Mouse (Mus musculus): ENCODE results near the gene Atp8b2. TPM values are rescaled to one million over a fixed set of nuclear protein-coding genes. Genes with fewer than 3 reads are reported as not detected.

Atp8b2 gene
- polyA plus RNA-seq, 1 experiment from 2014 or later: 10.3 TPM

- Histone ChIP-seq H3K4me3 (no peak overlapping the region), H3K4me1 (no peaks in the 10 kb centered on the region), H3K27ac (replicated peaks) (no peak overlapping the region), H3K9me3 (no peaks in the 10 kb centered on the region), H3K4me2 (no peak overlapping the region), H3K27me3 (replicated peaks) (no peaks in the 10 kb centered on the region; the same call in 1 of the 2 replicates), H3K9ac (no peak overlapping the region), H3K36me3 (no peaks in the 10 kb centered on the region)
- no peak for ATAC-seq (ENCODE audit: extremely low read depth, insufficient number of reproducible peaks, low FRiP score, low TSS enrichment)
Measured at GRCm38 (mm10) chr3:89976859-89977258, 13.6 kb upstream of the Atp8b2 start.

GRCm38 (mm10) chr3:89968509-89968908 lies 5.2 kb upstream of the Atp8b2 start:
- Histone ChIP-seq H3K4me3 (no peak overlapping the region), H3K9ac (no peak overlapping the region), H3K4me2 (no peak overlapping the region), H3K36me3 (0 out of 2 replicates have a peak, but pooled peaks cover 5% of the 10 kb centered on the region), H3K27ac (replicated peaks) (no peak overlapping the region), H3K9me3 (no peaks in the 10 kb centered on the region), H3K27me3 (replicated peaks) (no peaks in the 10 kb centered on the region), H3K4me1 (peaks cover 21% of the 10 kb centered on the region)
- WGBS: 47% methylated on average over 7 of the region's 7 CpGs
- ATAC-seq (ENCODE audit: extremely low read depth, insufficient number of reproducible peaks, low FRiP score, low TSS enrichment): no peak

DNA sequence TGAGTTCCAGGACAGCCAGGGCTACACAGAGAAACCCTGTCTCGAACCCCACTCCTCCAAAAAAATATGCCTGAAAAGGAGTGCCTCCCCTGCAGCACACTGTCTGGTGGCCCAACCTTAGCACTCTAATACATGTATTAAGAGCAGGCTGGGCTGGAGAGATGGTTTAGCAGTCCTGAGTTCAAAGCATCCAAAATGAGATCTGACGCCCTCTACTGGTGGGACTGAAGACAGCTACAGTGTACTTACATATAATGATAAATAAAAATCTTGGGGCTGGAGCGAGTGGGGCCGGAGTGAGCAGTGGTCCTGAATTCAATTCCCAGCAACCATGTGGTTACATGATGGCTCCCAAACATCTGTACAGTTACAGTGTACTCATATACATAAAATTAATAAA lies 3.6 kb upstream of the Atp8b2 start:
- 0 out of 2 replicates have a peak, but pooled peaks cover 5% of the 10 kb centered on the region for H3K36me3 ChIP-seq
- H3K9ac ChIP-seq: no peak overlapping the region
- H3K4me2 ChIP-seq: no peak overlapping the region
- WGBS: 69% methylated on average over 4 of the region's 4 CpGs
- H3K27ac ChIP-seq (replicated peaks): no peak overlapping the region
- H3K9me3 ChIP-seq: no peaks in the 10 kb centered on the region
- ATAC-seq (ENCODE audit: extremely low read depth, insufficient number of reproducible peaks, low FRiP score, low TSS enrichment): no peak
- no peaks in the 10 kb centered on the region for H3K27me3 ChIP-seq (replicated peaks)
- H3K4me3 ChIP-seq: no peak overlapping the region
- H3K4me1 ChIP-seq: peaks cover 25% of the 10 kb centered on the region

DNA sequence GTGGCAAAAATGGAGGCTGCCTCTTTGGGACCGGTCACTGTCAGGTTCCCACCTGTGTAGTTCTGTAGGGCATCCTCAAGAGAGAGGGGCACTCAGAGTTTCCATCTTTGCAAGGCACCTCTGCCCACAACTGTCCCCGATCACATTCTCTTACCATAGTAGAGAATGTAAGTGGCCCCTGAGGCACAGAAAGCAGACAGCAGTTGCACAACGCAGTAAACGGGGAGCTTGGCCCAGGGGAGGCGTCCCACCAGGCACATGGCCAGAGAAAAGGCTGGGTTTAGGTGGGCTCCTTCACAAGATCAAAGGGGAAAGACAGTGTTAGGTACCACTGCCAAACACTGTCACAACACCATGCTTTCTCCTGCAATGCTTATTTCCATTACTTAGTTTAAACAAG lies 2.7 kb upstream of the Atp8b2 start:
- H3K36me3 ChIP-seq: 0 out of 2 replicates have a peak, but pooled peaks cover 5% of the 10 kb centered on the region
- no peak overlapping the region for H3K9ac ChIP-seq
- no peaks in the 10 kb centered on the region for H3K9me3 ChIP-seq
- ATAC-seq (ENCODE audit: extremely low read depth, insufficient number of reproducible peaks, low FRiP score, low TSS enrichment): no peak
- H3K4me2 ChIP-seq: no peak overlapping the region
- H3K4me3 ChIP-seq: no peak overlapping the region
- WGBS: 94% methylated on average over 5 of the region's 5 CpGs
- H3K27me3 ChIP-seq (replicated peaks): no peaks in the 10 kb centered on the region
- peaks cover 34% of the 10 kb centered on the region for H3K4me1 ChIP-seq
- H3K27ac ChIP-seq (replicated peaks): no peak overlapping the region

DNA sequence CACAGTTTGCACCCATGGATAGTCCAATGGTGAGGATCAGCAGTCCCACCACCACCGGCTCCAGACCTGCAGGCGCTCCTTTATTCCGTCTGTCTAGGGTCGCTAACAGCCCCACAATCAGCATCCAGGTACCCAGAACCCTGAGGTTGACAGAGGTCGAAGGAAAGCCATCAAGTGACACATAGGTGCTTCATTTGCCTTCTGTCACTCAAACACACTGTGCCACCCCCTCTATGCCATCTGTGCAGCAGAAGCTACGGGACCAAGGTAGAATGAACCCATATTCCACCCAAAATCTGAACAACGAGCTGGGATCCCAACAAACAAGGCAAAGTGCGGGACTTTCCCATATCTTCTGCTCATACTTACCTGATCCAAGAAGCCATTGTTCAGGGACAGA lies 2.2 kb upstream of the Atp8b2 start:
- H3K36me3 ChIP-seq: 0 out of 2 replicates have a peak, but pooled peaks cover 5% of the 10 kb centered on the region
- WGBS: 91% methylated on average over 8 of the region's 8 CpGs

GRCm38 (mm10) chr3:89963926-89964739 lies 825 bp upstream of the Atp8b2 start:
- H3K27me3 ChIP-seq (replicated peaks): no peaks in the 10 kb centered on the region
- H3K9me3 ChIP-seq: no peaks in the 10 kb centered on the region
- peaks cover 9% of the 10 kb centered on the region; the same call in 1 of the 2 replicates for H3K36me3 ChIP-seq
- 23% methylated on average over 22 of the region's 22 CpGs for WGBS
- peaks cover 52% of the 10 kb centered on the region for H3K4me1 ChIP-seq
- peak overlapping the region; percentile 96 for H3K4me3 ChIP-seq
- no peak for ATAC-seq (ENCODE audit: extremely low read depth, insufficient number of reproducible peaks, low FRiP score, low TSS enrichment)
- H3K27ac ChIP-seq (replicated peaks): peak overlapping the region; percentile 100
- H3K4me2 ChIP-seq: peak overlapping the region; percentile 99
- H3K9ac ChIP-seq: peak overlapping the region; percentile 99

More for the DNA sequence above, 2.2 kb upstream of the Atp8b2 start:
- Histone ChIP-seq H3K4me2 (no peak overlapping the region), H3K27me3 (replicated peaks) (no peaks in the 10 kb centered on the region), H3K4me3 (no peak overlapping the region), H3K4me1 (peaks cover 38% of the 10 kb centered on the region), H3K9me3 (no peaks in the 10 kb centered on the region), H3K9ac (no peak overlapping the region), H3K27ac (replicated peaks) (no peak overlapping the region)
- no peak for ATAC-seq (ENCODE audit: extremely low read depth, insufficient number of reproducible peaks, low FRiP score, low TSS enrichment)

- no peak for ATAC-seq (ENCODE audit: extremely low read depth, insufficient number of reproducible peaks, low FRiP score, low TSS enrichment)
- peaks cover 22% of the 10 kb centered on the region for H3K36me3 ChIP-seq
- 0% methylated on average over 17 of the region's 30 CpGs for WGBS
Measured at GRCm38 (mm10) chr3:89962751-89963220, 522 bp downstream of the Atp8b2 start.

GRCm38 (mm10) chr3:89962059-89962750 lies 1.1 kb downstream of the Atp8b2 start:
- peak overlapping the region; percentile 100 for H3K27ac ChIP-seq (replicated peaks)
- ATAC-seq (ENCODE audit: extremely low read depth, insufficient number of reproducible peaks, low FRiP score, low TSS enrichment): no peak

More at GRCm38 (mm10) chr3:89962751-89963220, 522 bp downstream of the Atp8b2 start:
- Histone ChIP-seq H3K4me3 (peak overlapping the region; percentile 96), H3K9ac (peak overlapping the region; percentile 99), H3K4me2 (peak overlapping the region; percentile 99), H3K9me3 (no peaks in the 10 kb centered on the region), H3K27me3 (replicated peaks) (no peaks in the 10 kb centered on the region), H3K4me1 (peaks cover 54% of the 10 kb centered on the region), H3K27ac (replicated peaks) (peak overlapping the region; percentile 100)

GRCm38 (mm10) chr3:89961436-89961835 lies 1.9 kb downstream of the Atp8b2 start:
- Histone ChIP-seq H3K4me3 (peak overlapping the region; percentile 96), H3K9me3 (no peaks in the 10 kb centered on the region), H3K4me1 (peaks cover 50% of the 10 kb centered on the region), H3K36me3 (peaks cover 36% of the 10 kb centered on the region), H3K4me2 (peak overlapping the region; percentile 99), H3K27me3 (replicated peaks) (no peaks in the 10 kb centered on the region), H3K9ac (peak overlapping the region; percentile 99), H3K27ac (replicated peaks) (peak overlapping the region; percentile 100)
- WGBS: 46% methylated on average over 4 of the region's 4 CpGs
- ATAC-seq (ENCODE audit: extremely low read depth, insufficient number of reproducible peaks, low FRiP score, low TSS enrichment): no peak

More at GRCm38 (mm10) chr3:89962059-89962750, 1.1 kb downstream of the Atp8b2 start:
- Histone ChIP-seq H3K36me3 (peaks cover 28% of the 10 kb centered on the region), H3K9ac (peak overlapping the region; percentile 99), H3K4me2 (peak overlapping the region; percentile 99), H3K4me1 (peaks cover 50% of the 10 kb centered on the region), H3K4me3 (peak overlapping the region; percentile 96), H3K9me3 (no peaks in the 10 kb centered on the region), H3K27me3 (replicated peaks) (no peaks in the 10 kb centered on the region)
- 2% methylated on average over 14 of the region's 14 CpGs for WGBS

- H3K9ac ChIP-seq: peak overlapping the region; percentile 99
- peaks cover 50% of the 10 kb centered on the region for H3K4me1 ChIP-seq
- peak overlapping the region; percentile 99 for H3K4me2 ChIP-seq
- H3K9me3 ChIP-seq: no peaks in the 10 kb centered on the region
- H3K27ac ChIP-seq (replicated peaks): 0 out of 2 replicates have a peak overlapping the region, but pooled peaks have one; percentile 100
- no peaks in the 10 kb centered on the region for H3K27me3 ChIP-seq (replicated peaks)
- peak; percentile 67 for ATAC-seq (ENCODE audit: extremely low read depth, insufficient number of reproducible peaks, low FRiP score, low TSS enrichment)
- under 1% methylated on average over 30 of the region's 30 CpGs for WGBS
- peaks cover 40% of the 10 kb centered on the region for H3K36me3 ChIP-seq
- H3K4me3 ChIP-seq: peak overlapping the region; percentile 96
Measured at GRCm38 (mm10) chr3:89960469-89960868, 2.8 kb downstream of the Atp8b2 start.

DNA sequence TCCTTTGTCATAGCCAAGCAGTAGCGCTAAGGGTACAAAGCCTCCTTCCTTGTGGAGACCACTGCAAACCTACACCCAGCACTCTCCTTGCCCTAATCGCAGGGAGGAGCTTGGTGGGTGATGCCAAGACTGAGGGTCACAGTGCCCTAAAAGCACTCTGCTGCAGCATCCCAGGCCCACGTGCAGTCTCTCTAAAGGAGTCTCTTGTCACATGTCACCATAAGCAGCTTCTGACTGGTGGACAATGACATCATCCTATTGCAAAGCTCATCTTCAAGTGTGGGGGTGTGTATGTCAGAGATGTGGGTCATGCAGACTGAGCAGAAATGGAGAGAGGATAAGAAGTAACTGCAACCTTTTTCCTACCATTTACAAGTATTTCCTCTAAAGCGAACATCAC lies 3.9 kb downstream of the Atp8b2 start:
- peak overlapping the region; percentile 99 for H3K4me2 ChIP-seq
- H3K9ac ChIP-seq: peak overlapping the region; percentile 48; the same call in 1 of the 2 replicates

More for the DNA sequence above, 3.9 kb downstream of the Atp8b2 start:
- H3K27me3 ChIP-seq (replicated peaks): no peaks in the 10 kb centered on the region
- H3K4me1 ChIP-seq: peaks cover 42% of the 10 kb centered on the region
- peak overlapping the region; percentile 96 for H3K4me3 ChIP-seq
- 69% methylated on average over 4 of the region's 4 CpGs for WGBS
- H3K9me3 ChIP-seq: no peaks in the 10 kb centered on the region
- no peak overlapping the region; the same call in 1 of the 2 replicates for H3K27ac ChIP-seq (replicated peaks)
- peaks cover 51% of the 10 kb centered on the region for H3K36me3 ChIP-seq
- ATAC-seq (ENCODE audit: extremely low read depth, insufficient number of reproducible peaks, low FRiP score, low TSS enrichment): no peak
